Mouse (Mus musculus) kidney, embryonic 15.5 days (tissue): ENCODE data around the gene Cit. TPM values are rescaled to one million over a fixed set of nuclear protein-coding genes. Genes with fewer than 3 reads are reported as not detected.

ENCODE experiments used
- ATAC-seq: fragments of 200-750 bp; cut with Nextera tagmentation; replicated peaks from 2 replicates; pipeline ENCODE4 v1.8.0; 2017; ENCODE audit warnings: moderate TSS enrichment; ENCODE audit not compliant: low FRiP score
- H3K27ac ChIP-seq: fragments of 300-500 bp; sonication (generic); 2 replicates; pipeline ENCODE4 v1.5.1; 2015; ENCODE audit warnings: mild to moderate bottlenecking, inconsistent platforms
- H3K27me3 ChIP-seq: fragments of 300-500 bp; sonication (generic); 2 replicates; pipeline ENCODE4 v1.6.1; 2015; ENCODE audit warnings: inconsistent platforms
- H3K36me3 ChIP-seq: fragments of 300-500 bp; sonication (generic); 2 replicates; pipeline ENCODE4 v1.6.1; 2015; ENCODE audit warnings: inconsistent platforms
- H3K4me1 ChIP-seq: fragments of 300-500 bp; sonication (generic); 2 replicates; pipeline ENCODE4 v1.6.1; 2015; ENCODE audit warnings: inconsistent platforms
- H3K4me2 ChIP-seq: fragments of 300-500 bp; sonication (generic); 2 replicates; pipeline ENCODE4 v1.6.1; 2015; ENCODE audit warnings: moderate library complexity, mild to moderate bottlenecking, inconsistent platforms
- H3K4me3 ChIP-seq: fragments of 300-500 bp; sonication (generic); replicated peaks from 2 replicates; pipeline ENCODE4 v1.5.1; 2015; ENCODE audit warnings: mild to moderate bottlenecking, inconsistent platforms
- H3K9ac ChIP-seq: fragments of 300-500 bp; sonication (generic); 2 replicates; pipeline ENCODE4 v1.6.1; 2015; ENCODE audit warnings: mild to moderate bottlenecking, inconsistent platforms
- H3K9me3 ChIP-seq: fragments of 300-500 bp; sonication (generic); replicated peaks from 2 replicates; pipeline ENCODE4 v1.6.1; 2016; ENCODE audit warnings: inconsistent platforms
- WGBS: fragments of 180-500 bp; shearing (Covaris S2); methylation state at CpG from one replicate; pipeline ENCODE4 v1.1.7; 2015; ENCODE audit warnings: mixed read lengths; 5-methylcytosine and 5-hydroxymethylcytosine counted together
- polyA plus RNA-seq: library from polyadenylated mRNA; unstranded; fragments of >200 nt; fragmentation: Nextera tagmentation; extraction: Ambion mirVana; gene quantifications from 2 replicates; pipeline ENCODE4 v1.2.1, GENCODE M21; 2015

The Cit gene
- polyA plus RNA-seq, 1 experiment from 2014 or later = 39.2 TPM

DNA sequence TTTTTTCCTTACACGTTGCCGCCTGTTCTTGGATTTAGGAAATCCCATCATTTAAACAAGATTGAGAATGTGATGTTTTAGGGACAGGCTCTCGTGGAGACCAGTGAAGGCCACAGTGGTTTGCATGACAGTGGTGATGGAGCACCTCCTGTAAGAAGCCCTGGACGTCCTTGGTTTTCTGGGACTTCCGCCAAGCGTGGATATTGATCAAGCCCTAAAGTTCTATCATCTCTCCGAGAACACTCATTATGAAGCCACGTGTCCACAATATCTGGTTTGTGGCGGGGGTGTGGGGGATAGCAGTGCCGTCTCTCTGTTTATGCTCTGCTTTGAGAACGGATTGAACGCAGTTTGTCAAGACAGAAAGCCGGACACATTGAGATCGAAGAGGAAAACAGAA, 109.5 kb downstream of the Cit start:
- no peaks in the 10 kb centered on the region for H3K27me3 ChIP-seq
- H3K4me1 ChIP-seq = no peaks in the 10 kb centered on the region
- ATAC-seq = no peak
- H3K4me3 ChIP-seq = no peak overlapping the region
- H3K9ac ChIP-seq = no peak overlapping the region
- H3K36me3 ChIP-seq = peaks cover 85% of the 10 kb centered on the region
- 92% methylated on average over 14 of the region's 14 CpGs for WGBS
- no peak overlapping the region for H3K27ac ChIP-seq
- 0 out of 2 replicates have a peak, but pooled peaks cover 6% of the 10 kb centered on the region for H3K9me3 ChIP-seq
- no peak overlapping the region for H3K4me2 ChIP-seq

DNA sequence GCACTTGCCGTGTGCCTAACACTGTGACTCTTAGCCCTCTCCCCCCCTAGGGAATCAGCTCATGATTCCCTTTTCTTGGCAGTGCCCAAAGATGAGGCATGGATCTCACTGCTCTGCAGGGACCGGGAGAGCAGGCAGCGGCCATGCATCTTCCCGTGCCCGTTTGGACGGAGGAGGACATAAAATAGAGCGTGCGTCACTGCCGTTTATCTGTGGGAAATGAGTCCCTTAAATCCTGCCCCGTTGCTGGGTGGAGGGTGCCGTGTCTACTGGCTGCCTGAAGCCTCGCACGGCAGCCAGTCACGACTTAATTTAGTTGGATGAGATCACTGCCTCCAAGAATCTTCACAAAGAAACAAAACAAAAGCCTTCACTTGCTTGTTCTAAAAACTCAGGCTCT, 110.1 kb downstream of the Cit start:
- Histone ChIP-seq H3K36me3 (peaks cover 79% of the 10 kb centered on the region), H3K9me3 (0 out of 2 replicates have a peak, but pooled peaks cover 6% of the 10 kb centered on the region), H3K9ac (no peak overlapping the region), H3K27me3 (no peaks in the 10 kb centered on the region), H3K4me1 (no peaks in the 10 kb centered on the region), H3K4me2 (no peak overlapping the region), H3K27ac (no peak overlapping the region), H3K4me3 (no peak overlapping the region)
- no peak for ATAC-seq
- 95% methylated on average over 14 of the region's 14 CpGs for WGBS

DNA sequence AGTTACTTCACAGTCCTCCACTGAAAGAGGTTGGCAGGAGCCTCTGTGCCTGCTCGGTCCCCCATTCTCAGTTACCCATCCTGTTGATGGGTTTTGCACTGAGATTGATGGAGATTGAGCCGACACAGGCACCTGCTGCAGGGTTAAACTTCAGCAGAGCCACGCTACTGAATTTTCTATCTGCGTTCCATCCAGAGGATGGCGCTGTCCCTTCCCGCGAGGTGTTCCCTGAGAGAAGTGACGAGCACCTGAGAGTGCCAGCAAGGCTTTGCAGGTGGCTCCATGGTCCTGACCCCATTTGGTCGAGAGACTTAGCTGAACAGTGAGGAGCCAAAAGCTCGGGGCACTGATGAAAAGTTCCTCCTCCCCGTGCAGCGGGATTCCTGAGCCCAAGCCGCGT, 111.0 kb downstream of the Cit start:
- Histone ChIP-seq H3K27me3 (no peaks in the 10 kb centered on the region), H3K4me3 (no peak overlapping the region), H3K36me3 (peaks cover 70% of the 10 kb centered on the region), H3K4me2 (no peak overlapping the region), H3K9ac (no peak overlapping the region), H3K4me1 (no peaks in the 10 kb centered on the region), H3K27ac (no peak overlapping the region), H3K9me3 (0 out of 2 replicates have a peak, but pooled peaks cover 6% of the 10 kb centered on the region)
- no peak for ATAC-seq
- 97% methylated on average over 14 of the region's 14 CpGs for WGBS

DNA sequence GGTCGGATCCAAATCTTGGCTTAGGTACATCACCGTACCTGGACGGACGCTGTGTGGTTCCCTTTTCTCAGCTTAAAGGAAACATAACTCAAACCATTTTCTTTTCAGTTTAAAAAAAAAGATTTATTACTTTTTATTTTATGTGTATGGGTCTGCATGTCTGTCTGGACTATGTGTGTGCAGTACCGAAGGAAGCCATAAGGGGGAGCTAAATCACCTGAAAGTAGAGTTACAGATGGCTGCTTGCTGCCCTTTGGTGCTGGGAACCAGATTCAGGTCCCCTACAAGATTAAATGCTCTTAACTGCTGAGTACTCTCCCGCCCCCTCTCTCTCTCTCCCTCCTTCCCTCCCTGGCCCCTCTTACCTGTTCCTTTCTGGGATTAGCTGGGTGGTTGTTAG, 112.1 kb downstream of the Cit start:
- no peak overlapping the region for H3K9ac ChIP-seq
- WGBS = 97% methylated on average over 6 of the region's 6 CpGs
- 0 out of 2 replicates have a peak, but pooled peaks cover 6% of the 10 kb centered on the region for H3K9me3 ChIP-seq
- no peak overlapping the region for H3K27ac ChIP-seq
- H3K36me3 ChIP-seq = peaks cover 59% of the 10 kb centered on the region
- no peaks in the 10 kb centered on the region; the same call in 1 of the 2 replicates for H3K4me1 ChIP-seq
- no peak overlapping the region for H3K4me2 ChIP-seq
- H3K4me3 ChIP-seq = no peak overlapping the region
- H3K27me3 ChIP-seq = no peaks in the 10 kb centered on the region
- ATAC-seq = no peak

DNA sequence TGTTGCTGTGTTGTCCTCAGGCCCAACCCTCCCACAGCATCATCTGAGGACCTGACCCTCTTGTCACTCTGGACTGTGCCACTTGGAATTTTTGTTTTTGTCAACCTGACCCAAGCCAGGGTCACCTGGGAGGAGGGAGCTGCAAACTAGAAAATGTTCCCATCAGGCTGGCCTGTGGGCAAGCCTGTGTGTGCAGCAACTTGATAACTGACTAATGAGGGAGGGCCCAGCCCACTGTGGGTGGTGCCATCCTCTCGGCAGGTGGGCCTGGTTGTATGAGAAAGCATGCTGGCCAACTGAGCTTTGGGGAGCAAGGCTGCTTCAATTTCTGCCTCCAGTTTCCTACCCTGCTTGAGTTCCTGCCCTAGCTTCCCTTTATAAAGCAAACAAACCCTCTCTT, 113.3 kb downstream of the Cit start:
- no peaks in the 10 kb centered on the region for H3K27me3 ChIP-seq
- H3K36me3 ChIP-seq = peaks cover 49% of the 10 kb centered on the region
- no peak overlapping the region for H3K9ac ChIP-seq
- H3K4me2 ChIP-seq = no peak overlapping the region
- no peak overlapping the region for H3K27ac ChIP-seq
- WGBS = 89% methylated on average over 1 of the region's 1 CpGs
- 0 out of 2 replicates have a peak, but pooled peaks have one; percentile 40 for ATAC-seq
- H3K4me1 ChIP-seq = no peaks in the 10 kb centered on the region; the same call in 1 of the 2 replicates
- H3K4me3 ChIP-seq = no peak overlapping the region
- H3K9me3 ChIP-seq = 0 out of 2 replicates have a peak, but pooled peaks cover 6% of the 10 kb centered on the region

DNA sequence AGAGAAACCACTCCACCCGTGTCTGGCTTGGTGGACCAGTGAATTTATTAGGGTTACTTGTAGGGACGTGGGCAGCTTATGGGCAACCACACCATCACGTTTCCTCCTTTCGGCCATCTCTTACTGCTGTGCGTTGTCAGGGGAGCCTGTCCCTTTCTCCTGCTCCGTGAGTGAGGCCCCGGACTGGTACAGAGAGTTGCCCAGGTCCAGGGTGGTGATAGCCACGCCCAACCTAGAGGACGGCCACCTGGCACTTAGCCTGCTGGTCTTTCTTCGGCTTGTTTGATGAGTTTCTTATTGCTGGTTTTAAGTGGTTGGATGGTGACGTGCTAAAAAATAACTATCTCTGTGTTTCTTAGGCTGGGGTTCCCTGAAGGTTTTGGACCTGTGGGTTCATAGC, 113.7 kb downstream of the Cit start:
- Histone ChIP-seq H3K27ac (no peak overlapping the region), H3K36me3 (peaks cover 44% of the 10 kb centered on the region), H3K4me1 (no peaks in the 10 kb centered on the region; the same call in 1 of the 2 replicates), H3K9me3 (0 out of 2 replicates have a peak, but pooled peaks cover 6% of the 10 kb centered on the region), H3K27me3 (no peaks in the 10 kb centered on the region), H3K4me3 (no peak overlapping the region), H3K4me2 (no peak overlapping the region), H3K9ac (no peak overlapping the region)
- no peak for ATAC-seq
- WGBS = 86% methylated on average over 11 of the region's 11 CpGs

DNA sequence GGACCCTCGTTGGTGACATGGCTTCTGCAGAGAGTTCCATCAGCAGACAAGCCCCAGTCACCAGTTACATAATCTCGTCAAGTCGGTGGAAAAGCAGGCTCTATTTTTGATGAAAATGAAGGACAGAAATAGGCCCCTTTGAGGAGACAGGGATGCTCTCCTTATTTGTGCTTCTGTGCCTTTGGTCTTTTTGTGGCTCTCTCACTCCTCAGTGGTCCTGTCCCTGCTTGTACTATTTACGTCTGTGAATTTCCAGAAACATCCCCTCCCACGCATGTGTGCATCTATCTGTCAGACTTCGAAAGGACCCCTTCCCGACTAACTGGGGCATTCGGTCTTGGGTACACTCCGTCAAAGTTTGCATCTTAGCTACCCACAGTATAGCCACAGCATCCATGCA, 116.7 kb downstream of the Cit start:
- no peaks in the 10 kb centered on the region for H3K27me3 ChIP-seq
- H3K36me3 ChIP-seq = peaks cover 22% of the 10 kb centered on the region
- no peaks in the 10 kb centered on the region; the same call in 1 of the 2 replicates for H3K4me1 ChIP-seq
- H3K27ac ChIP-seq = no peak overlapping the region
- no peak overlapping the region for H3K4me2 ChIP-seq
- no peak overlapping the region for H3K4me3 ChIP-seq
- no peak for ATAC-seq
- H3K9ac ChIP-seq = no peak overlapping the region
- 71% methylated on average over 9 of the region's 9 CpGs for WGBS
- 0 out of 2 replicates have a peak, but pooled peaks cover 6% of the 10 kb centered on the region for H3K9me3 ChIP-seq

DNA sequence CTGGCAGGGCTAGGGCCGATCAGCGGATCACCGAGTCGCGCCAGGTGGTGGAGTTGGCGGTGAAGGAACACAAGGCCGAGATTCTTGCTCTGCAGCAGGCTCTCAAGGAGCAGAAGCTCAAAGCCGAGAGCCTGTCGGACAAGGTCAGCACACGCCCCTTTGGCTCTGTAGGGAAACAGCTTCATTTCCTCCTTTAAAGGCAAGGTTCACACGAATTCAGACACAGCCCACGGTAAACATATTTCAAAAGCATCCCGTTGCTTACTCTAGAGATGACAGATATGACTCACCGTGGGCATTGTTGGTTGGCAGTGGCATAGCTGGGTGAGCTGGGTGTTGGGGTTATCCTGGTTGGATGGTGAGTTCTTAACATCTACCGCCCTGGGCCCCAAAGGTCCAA, 126.2 kb downstream of the Cit start:
- ATAC-seq = no peak
- WGBS = 82% methylated on average over 15 of the region's 15 CpGs

DNA sequence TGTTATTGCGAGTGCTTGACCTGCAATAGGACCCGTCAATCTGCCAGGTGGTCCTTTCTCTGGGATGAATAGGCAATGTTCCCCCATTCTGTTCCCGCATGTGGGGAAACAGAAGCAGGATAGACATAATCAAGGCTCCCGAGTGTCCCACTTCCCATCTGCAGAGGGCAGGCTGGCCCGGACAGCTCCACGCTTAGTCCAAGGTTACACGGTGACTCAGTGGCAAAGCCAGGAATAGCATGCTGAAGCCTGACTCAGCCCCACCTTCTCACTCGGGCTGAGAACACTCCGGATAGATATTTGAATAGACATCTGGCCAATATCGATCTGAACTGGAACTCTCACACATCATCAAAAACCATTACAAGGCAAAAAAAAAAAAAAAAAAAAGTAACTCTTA, 130.6 kb downstream of the Cit start:
- Histone ChIP-seq H3K4me3 (no peak overlapping the region), H3K4me1 (peaks cover 28% of the 10 kb centered on the region), H3K27me3 (no peaks in the 10 kb centered on the region), H3K9me3 (no peaks in the 10 kb centered on the region), H3K4me2 (no peak overlapping the region), H3K9ac (no peak overlapping the region), H3K27ac (no peak overlapping the region), H3K36me3 (peaks cover 56% of the 10 kb centered on the region)
- WGBS = 88% methylated on average over 10 of the region's 10 CpGs
- no peak for ATAC-seq

More for the DNA sequence above, 126.2 kb downstream of the Cit start:
- Histone ChIP-seq H3K36me3 (peaks cover 75% of the 10 kb centered on the region), H3K9me3 (no peaks in the 10 kb centered on the region), H3K27me3 (no peaks in the 10 kb centered on the region), H3K4me1 (no peaks in the 10 kb centered on the region), H3K27ac (0 out of 2 replicates have a peak overlapping the region, but pooled peaks have one; percentile 45), H3K9ac (no peak overlapping the region), H3K4me2 (no peak overlapping the region), H3K4me3 (no peak overlapping the region)

DNA sequence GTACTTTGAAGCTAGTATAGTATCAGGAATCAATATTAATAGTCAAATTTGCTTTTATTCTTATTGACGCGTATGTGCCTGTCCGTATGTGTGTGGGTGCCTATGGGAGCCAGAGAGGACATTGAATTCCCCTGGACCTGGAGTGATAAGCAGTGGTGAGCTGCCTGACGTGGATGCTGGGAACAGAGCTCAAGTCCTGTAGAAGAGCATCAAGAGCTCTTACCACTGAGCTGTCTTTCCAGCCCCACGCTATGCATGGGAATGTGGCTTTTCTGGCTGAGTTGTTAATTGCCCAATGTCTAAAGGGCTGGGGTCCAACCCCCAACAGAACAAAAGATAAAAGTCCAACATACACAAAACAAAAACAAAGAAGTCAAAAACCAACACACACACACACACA, 131.4 kb downstream of the Cit start:
- Histone ChIP-seq H3K36me3 (peaks cover 51% of the 10 kb centered on the region), H3K27ac (peak overlapping the region; percentile 88; the same call in 1 of the 2 replicates), H3K4me3 (no peak overlapping the region), H3K4me2 (no peak overlapping the region), H3K9ac (no peak overlapping the region), H3K9me3 (no peaks in the 10 kb centered on the region), H3K27me3 (no peaks in the 10 kb centered on the region), H3K4me1 (peaks cover 28% of the 10 kb centered on the region)
- no peak for ATAC-seq
- WGBS = 93% methylated on average over 5 of the region's 5 CpGs

DNA sequence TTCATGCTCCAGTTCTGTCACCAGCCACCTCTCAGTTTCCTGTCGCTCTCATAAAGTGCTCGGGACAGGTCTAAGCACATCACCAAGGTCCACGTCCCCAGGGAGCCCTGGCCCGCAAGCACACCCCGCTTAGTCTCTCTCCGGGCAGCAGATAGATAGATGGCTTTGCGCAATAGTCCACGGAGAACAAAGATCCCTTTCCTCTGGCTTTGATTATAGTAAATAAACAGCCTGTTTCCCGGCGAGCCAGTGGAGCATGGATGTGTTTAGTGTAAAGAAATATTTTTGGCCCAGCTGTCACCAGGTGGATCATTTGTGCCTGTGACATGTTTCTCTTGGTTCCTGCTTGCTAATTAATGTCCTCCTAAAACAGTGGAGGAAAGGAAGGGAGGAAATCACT, 132.2 kb downstream of the Cit start:
- WGBS = 17% methylated on average over 10 of the region's 10 CpGs
- Histone ChIP-seq H3K36me3 (peaks cover 50% of the 10 kb centered on the region), H3K4me2 (peak overlapping the region; percentile 45), H3K9me3 (no peaks in the 10 kb centered on the region), H3K27me3 (no peaks in the 10 kb centered on the region), H3K9ac (no peak overlapping the region), H3K4me3 (no peak overlapping the region), H3K27ac (peak overlapping the region; percentile 88), H3K4me1 (peaks cover 35% of the 10 kb centered on the region)
- 0 out of 2 replicates have a peak, but pooled peaks have one; percentile 29 for ATAC-seq

DNA sequence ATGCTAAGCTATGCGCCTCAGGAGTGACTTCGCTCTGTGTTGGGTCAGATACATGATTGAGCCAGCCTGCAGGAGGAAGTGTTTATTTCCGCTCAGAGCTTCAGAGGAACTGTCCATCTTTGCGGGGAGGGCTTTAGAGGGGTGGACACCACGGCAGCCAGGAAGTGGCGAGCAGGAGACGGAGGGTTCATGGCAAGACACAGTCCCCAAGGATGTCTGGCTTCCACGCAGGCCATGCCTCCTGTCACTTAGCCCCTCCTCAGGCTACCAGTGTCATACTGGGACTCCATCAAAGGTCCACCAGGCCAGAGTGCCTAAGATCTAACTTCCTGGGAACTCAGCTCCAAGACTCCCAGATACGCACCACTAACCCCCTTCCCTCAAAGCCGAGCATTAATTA, 132.7 kb downstream of the Cit start:
- Histone ChIP-seq H3K4me2 (peak overlapping the region; percentile 45), H3K27ac (peak overlapping the region; percentile 88), H3K4me1 (peaks cover 40% of the 10 kb centered on the region), H3K27me3 (no peaks in the 10 kb centered on the region), H3K9me3 (no peaks in the 10 kb centered on the region), H3K9ac (no peak overlapping the region), H3K4me3 (no peak overlapping the region), H3K36me3 (peaks cover 53% of the 10 kb centered on the region)
- WGBS = 29% methylated on average over 10 of the region's 10 CpGs
- ATAC-seq = peak; percentile 73

DNA sequence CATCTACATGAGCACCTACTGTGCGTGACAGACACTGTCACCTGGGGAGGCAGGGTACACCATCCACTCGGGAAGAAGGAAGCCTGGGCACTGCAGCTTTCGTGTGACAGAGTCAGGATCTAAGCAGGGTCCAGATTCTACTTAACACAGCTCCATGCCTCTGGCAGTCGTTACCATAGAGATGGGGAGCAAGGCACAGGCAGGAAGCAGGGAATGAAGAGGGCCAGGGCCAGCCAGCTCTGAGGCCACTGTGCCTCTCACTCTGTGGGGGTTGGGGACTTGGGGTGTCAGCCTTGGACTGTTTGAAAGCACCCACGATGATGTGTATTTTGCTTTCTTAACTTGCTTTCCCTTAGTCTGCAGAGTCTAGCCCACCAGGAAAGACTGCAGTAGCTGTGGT, 133.2 kb downstream of the Cit start:
- no peak overlapping the region for H3K9ac ChIP-seq
- no peak overlapping the region for H3K4me3 ChIP-seq
- peak overlapping the region; percentile 88 for H3K27ac ChIP-seq
- no peaks in the 10 kb centered on the region for H3K9me3 ChIP-seq
- H3K36me3 ChIP-seq = peaks cover 48% of the 10 kb centered on the region
- peak overlapping the region; percentile 45 for H3K4me2 ChIP-seq
- ATAC-seq = peak; percentile 57
- peaks cover 44% of the 10 kb centered on the region for H3K4me1 ChIP-seq
- H3K27me3 ChIP-seq = no peaks in the 10 kb centered on the region
- 37% methylated on average over 5 of the region's 5 CpGs for WGBS
